Mouse (Mus musculus): ENCODE data around the gene Nup210l. TPM values are rescaled to one million over a fixed set of nuclear protein-coding genes. Genes with fewer than 3 reads are reported as not detected.

Gene Nup210l
- polyA plus RNA-seq, 1 experiment from 2014 or later = 0.50 TPM

DNA sequence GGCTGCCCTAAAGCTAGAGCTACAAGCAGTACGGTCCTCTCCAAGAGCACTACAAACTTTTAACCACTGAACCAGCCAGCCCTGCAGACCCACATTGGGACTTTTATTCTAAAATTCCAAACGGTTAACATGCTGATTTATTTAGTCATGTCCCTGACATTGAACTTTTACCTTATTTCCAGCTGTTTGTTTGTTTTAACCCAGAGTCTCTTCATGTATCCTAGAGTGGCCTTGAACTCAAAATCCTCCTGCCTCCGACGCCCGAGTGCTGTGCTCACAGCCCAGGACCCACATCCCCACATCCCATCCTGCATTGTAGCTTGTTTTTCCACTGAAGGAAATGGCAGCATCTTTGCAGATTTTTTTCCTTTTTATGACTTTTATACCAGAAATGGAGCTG is 31.1 kb downstream of the Nup210l start:
- no peak overlapping the region for H3K4me3 ChIP-seq (replicated peaks)
- no peaks in the 10 kb centered on the region for H3K9me3 ChIP-seq
- no peaks in the 10 kb centered on the region for H3K27me3 ChIP-seq
- H3K9ac ChIP-seq = no peak overlapping the region
- ATAC-seq (ENCODE audit: low FRiP score) = no peak
- no peak overlapping the region for H3K4me2 ChIP-seq
- no peaks in the 10 kb centered on the region for H3K4me1 ChIP-seq
- 90% methylated on average over 5 of the region's 5 CpGs for WGBS
- H3K36me3 ChIP-seq (replicated peaks) = no peaks in the 10 kb centered on the region
- H3K27ac ChIP-seq = no peak overlapping the region

DNA sequence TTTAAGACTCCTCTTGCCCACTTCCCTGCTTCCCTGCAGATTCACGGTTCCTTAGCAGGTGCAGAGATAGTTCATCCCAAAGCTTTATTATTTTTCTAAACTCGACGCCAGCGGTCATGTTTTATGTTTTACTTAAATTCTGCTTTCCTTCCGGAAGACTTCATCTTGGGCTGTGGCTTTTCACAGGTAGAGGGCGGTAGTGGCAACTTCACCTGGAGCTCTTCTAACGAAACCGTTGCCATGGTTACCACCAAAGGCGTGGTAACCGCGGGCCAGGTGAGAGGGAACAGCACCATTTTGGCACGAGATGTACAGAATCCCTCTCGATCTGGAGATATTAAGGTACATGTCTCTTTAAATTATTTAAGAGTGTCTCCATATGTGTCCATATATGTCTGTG is 32.7 kb downstream of the Nup210l start:
- WGBS = 31% methylated on average over 13 of the region's 13 CpGs
- ATAC-seq (ENCODE audit: low FRiP score) = no peak
- no peak overlapping the region for H3K27ac ChIP-seq
- no peak overlapping the region for H3K4me2 ChIP-seq
- H3K36me3 ChIP-seq (replicated peaks) = no peaks in the 10 kb centered on the region
- no peaks in the 10 kb centered on the region for H3K27me3 ChIP-seq
- no peaks in the 10 kb centered on the region for H3K4me1 ChIP-seq
- H3K9ac ChIP-seq = no peak overlapping the region
- no peaks in the 10 kb centered on the region for H3K9me3 ChIP-seq
- H3K4me3 ChIP-seq (replicated peaks) = no peak overlapping the region

DNA sequence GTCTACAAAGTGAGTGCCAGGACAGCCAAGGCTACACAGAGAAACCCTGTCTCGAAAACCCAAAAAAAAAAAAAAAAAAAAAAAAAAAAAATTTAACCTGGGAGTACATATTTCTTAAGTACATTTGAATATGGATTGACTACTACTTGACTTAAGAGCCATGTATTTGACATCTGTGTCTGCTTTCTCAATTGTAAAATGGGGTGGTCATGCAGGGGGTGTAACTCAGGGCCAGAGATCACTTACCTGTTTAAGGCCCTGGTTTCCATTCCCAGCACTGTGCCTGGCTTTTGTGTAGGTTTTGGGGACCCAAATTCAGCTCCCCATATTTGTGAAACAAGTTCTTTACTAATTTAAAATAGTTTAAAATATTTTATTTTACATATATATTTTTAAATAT is 33.7 kb downstream of the Nup210l start:
- Histone ChIP-seq H3K4me3 (replicated peaks) (no peak overlapping the region), H3K27me3 (no peaks in the 10 kb centered on the region), H3K9ac (no peak overlapping the region), H3K36me3 (replicated peaks) (no peaks in the 10 kb centered on the region), H3K27ac (no peak overlapping the region), H3K9me3 (no peaks in the 10 kb centered on the region), H3K4me2 (no peak overlapping the region), H3K4me1 (no peaks in the 10 kb centered on the region)
- 100% methylated on average over 1 of the region's 1 CpGs for WGBS
- ATAC-seq (ENCODE audit: low FRiP score) = no peak

DNA sequence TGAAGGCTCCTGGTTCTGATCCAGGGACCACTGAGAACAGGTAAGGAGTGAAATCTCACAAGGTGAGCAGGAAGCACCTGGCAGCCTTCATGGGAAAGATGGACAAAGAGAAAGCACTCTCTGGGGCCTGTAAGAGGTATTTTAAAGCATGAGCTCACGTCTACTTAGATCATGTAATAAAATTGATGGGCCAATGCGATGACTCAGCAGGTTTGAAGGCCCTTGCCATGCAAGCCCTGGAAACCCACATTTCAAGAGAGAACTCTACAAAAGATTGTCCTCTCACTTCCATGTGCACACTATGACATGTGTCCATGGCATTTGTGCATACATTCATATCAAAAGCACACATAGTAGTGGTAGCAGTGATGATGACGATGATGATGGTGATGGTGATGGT is 36.0 kb downstream of the Nup210l start:
- no peak for ATAC-seq (ENCODE audit: low FRiP score)

DNA sequence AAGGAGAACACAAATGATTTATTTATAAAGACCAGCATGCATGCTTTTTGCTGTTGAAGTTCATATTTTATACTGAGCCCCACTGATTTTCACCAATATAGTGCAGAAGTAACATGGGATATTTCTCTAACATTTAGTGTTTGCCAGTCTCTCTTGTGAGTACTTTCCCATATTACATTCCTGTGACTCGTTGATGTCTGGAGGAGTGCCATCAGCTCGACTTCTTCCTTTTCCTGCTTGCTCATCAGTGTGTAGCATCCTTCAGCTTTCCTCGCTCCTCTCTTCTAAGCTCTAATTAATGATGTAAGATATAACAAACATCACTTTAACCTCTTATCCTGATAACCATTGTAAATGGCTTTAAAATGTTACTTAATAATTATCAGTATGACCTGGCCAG is 41.5 kb downstream of the Nup210l start:
- Histone ChIP-seq H3K4me2 (no peak overlapping the region), H3K9ac (no peak overlapping the region), H3K36me3 (replicated peaks) (no peaks in the 10 kb centered on the region), H3K27me3 (no peaks in the 10 kb centered on the region), H3K27ac (no peak overlapping the region), H3K9me3 (no peaks in the 10 kb centered on the region), H3K4me3 (replicated peaks) (no peak overlapping the region), H3K4me1 (no peaks in the 10 kb centered on the region)
- WGBS = 85% methylated on average over 3 of the region's 3 CpGs
- ATAC-seq (ENCODE audit: low FRiP score) = no peak

More for the DNA sequence above, 36.0 kb downstream of the Nup210l start:
- no peaks in the 10 kb centered on the region for H3K36me3 ChIP-seq (replicated peaks)
- no peak overlapping the region for H3K9ac ChIP-seq
- no peaks in the 10 kb centered on the region for H3K27me3 ChIP-seq
- no peak overlapping the region for H3K4me3 ChIP-seq (replicated peaks)
- no peaks in the 10 kb centered on the region for H3K9me3 ChIP-seq
- no peak overlapping the region for H3K27ac ChIP-seq
- no peak overlapping the region for H3K4me2 ChIP-seq
- no peaks in the 10 kb centered on the region for H3K4me1 ChIP-seq
- 89% methylated on average over 3 of the region's 3 CpGs for WGBS

DNA sequence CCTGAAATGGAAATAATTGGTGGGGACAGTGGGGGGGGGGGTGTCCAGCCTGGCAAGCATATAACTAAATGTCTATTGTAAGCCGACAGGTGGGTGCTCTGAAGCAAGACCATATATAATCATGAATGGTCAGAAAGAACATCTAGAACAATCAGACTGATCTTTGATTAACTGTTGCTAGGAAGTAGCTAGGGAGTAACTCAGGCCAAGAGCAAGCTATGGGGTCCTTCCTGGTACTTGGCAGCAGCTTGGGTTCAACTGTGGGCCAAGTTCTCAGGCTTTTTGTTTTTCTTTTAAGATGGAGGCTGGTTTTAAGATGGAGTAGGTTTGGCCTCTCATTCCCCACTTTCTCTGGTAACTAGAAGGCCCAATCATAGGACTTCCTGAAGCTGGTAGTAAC is 42.7 kb downstream of the Nup210l start:
- Histone ChIP-seq H3K27ac (no peak overlapping the region), H3K9ac (no peak overlapping the region), H3K9me3 (no peaks in the 10 kb centered on the region), H3K4me3 (replicated peaks) (no peak overlapping the region), H3K27me3 (no peaks in the 10 kb centered on the region), H3K4me1 (no peaks in the 10 kb centered on the region), H3K4me2 (no peak overlapping the region), H3K36me3 (replicated peaks) (no peaks in the 10 kb centered on the region)
- no peak for ATAC-seq (ENCODE audit: low FRiP score)
- WGBS = 100% methylated on average over 1 of the region's 1 CpGs

DNA sequence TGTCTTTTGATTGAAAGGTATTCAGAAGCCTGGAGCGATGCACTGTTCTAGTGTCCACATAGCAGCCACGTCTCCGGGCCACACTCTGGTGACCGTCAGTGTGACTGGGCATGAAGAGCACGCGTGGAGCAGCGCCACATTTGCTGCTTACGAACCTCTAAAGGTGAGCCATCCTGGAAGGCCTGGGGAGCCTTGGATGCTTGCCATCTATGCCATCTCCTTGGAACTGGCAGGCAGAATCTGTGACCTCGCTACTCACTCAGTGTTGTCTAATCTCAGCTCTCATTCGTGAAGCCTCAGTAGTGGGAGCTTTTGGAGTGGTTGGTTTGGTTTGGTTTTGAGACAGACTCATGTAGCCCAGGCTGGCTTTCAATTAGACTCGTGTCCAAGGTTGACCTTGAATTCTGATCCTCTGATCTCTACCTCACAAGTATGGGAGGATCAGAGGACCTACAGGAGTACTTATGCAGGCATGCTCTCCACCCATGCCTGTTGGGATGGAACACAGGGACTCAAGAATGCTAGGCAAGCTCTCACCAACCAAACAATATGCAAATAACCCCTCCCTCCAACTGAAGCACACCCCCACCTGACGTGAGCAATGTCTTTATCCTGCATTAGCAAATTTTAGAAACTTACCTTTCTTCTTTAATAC is 47.3 kb downstream of the Nup210l start:
- Histone ChIP-seq H3K4me2 (no peak overlapping the region), H3K27me3 (no peaks in the 10 kb centered on the region), H3K9ac (no peak overlapping the region), H3K4me1 (no peaks in the 10 kb centered on the region), H3K36me3 (replicated peaks) (no peaks in the 10 kb centered on the region), H3K4me3 (replicated peaks) (no peak overlapping the region), H3K9me3 (no peaks in the 10 kb centered on the region), H3K27ac (no peak overlapping the region)
- ATAC-seq (ENCODE audit: low FRiP score) = no peak
- 89% methylated on average over 12 of the region's 12 CpGs for WGBS

DNA sequence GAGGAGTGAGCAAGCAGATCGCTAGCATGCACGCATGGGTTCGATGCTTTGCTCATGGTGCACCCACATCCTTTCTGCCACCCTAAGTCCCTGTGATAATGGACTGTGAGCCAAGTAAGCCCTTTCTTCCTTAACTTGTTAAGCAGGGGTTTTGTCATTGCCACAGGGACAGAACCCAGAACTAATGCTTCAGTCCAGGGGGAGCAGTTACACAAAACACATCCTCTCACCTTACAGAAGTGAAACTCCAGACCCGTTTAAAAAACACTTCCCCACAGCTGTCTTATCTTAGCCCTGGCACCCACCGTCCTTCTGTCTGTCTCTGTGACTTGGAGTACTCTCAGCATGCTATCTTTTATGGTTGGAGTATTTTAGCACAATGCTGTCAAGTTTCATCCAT is 52.1 kb downstream of the Nup210l start:
- Histone ChIP-seq H3K4me1 (no peaks in the 10 kb centered on the region), H3K4me2 (no peak overlapping the region), H3K9me3 (no peaks in the 10 kb centered on the region), H3K9ac (no peak overlapping the region), H3K27me3 (no peaks in the 10 kb centered on the region), H3K27ac (no peak overlapping the region), H3K4me3 (replicated peaks) (no peak overlapping the region), H3K36me3 (replicated peaks) (no peaks in the 10 kb centered on the region)
- 77% methylated on average over 5 of the region's 5 CpGs for WGBS
- ATAC-seq (ENCODE audit: low FRiP score) = no peak

DNA sequence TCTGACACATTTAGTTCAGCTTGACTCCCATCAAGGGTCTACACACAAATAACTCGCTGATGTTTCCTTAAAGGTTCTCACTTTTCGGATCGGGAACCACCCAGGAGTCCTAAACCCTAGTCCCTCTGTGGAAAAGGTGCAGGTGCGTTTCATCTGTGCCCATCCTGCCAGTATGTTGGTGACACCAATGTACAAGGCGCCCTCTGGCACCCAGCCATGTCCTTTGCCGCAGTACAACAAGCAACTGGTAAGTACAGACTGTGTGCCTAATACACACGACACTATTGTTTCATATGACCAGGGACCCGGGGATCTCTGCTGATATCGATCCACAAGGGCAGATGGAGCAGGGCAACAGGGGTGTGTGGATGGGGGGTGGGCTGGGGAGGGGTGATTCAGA is 55.8 kb downstream of the Nup210l start:
- Histone ChIP-seq H3K9ac (no peak overlapping the region), H3K36me3 (replicated peaks) (no peaks in the 10 kb centered on the region)
- 91% methylated on average over 9 of the region's 9 CpGs for WGBS

DNA sequence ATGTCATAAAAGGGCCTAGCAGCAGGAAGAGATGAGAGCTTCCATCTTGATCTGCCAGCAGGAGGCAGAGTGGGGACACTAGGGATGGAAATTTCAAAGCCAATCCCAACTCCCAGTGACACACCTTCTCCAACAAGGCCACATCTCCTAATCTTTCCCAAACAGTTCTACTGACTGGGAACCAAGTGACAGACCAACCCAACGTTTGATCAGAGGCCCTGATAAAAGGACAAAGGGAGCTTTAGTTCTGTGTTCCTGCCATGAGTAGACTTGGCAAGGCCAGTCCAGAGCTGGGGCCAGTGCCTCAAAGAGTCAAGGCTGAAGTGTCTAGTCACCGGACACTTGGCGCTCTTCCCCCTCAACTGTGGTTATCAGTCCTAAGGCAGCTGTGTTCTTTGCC is 57.6 kb downstream of the Nup210l start:
- Histone ChIP-seq H3K27ac (no peak overlapping the region), H3K9ac (no peak overlapping the region), H3K36me3 (replicated peaks) (no peaks in the 10 kb centered on the region), H3K4me3 (replicated peaks) (no peak overlapping the region), H3K27me3 (no peaks in the 10 kb centered on the region), H3K9me3 (no peaks in the 10 kb centered on the region), H3K4me1 (no peaks in the 10 kb centered on the region), H3K4me2 (no peak overlapping the region)
- no peak for ATAC-seq (ENCODE audit: low FRiP score)
- 86% methylated on average over 3 of the region's 3 CpGs for WGBS

More for the DNA sequence above, 55.8 kb downstream of the Nup210l start:
- H3K9me3 ChIP-seq = no peaks in the 10 kb centered on the region
- H3K4me2 ChIP-seq = no peak overlapping the region
- no peak for ATAC-seq (ENCODE audit: low FRiP score)
- H3K4me1 ChIP-seq = no peaks in the 10 kb centered on the region
- no peaks in the 10 kb centered on the region for H3K27me3 ChIP-seq
- H3K4me3 ChIP-seq (replicated peaks) = no peak overlapping the region
- H3K27ac ChIP-seq = no peak overlapping the region

DNA sequence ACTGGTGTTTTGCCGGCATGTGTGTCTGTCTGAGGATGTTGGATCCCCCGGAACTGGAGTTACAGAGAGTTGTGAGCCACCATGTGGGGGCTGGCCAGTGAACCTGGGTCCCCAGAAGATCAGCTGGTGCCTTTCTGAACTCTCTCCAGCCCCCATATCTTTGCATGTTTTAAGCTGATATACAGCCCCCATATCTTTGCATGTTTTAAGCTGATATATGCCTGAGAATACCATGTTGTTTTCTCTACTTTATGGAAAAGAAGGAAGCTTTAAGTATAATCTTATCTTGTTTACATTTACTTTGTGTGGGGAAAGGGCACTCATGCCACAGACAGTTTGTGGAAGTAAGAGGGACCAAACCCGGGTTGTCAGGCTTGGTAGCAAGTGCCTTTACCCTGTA is 75.6 kb downstream of the Nup210l start:
- no peak overlapping the region for H3K4me2 ChIP-seq
- no peak overlapping the region for H3K9ac ChIP-seq
- 74% methylated on average over 3 of the region's 3 CpGs for WGBS
- no peak for ATAC-seq (ENCODE audit: low FRiP score)
- no peaks in the 10 kb centered on the region for H3K4me1 ChIP-seq
- no peak overlapping the region for H3K27ac ChIP-seq
- no peaks in the 10 kb centered on the region for H3K9me3 ChIP-seq
- H3K4me3 ChIP-seq (replicated peaks) = no peak overlapping the region
- no peaks in the 10 kb centered on the region for H3K27me3 ChIP-seq
- H3K36me3 ChIP-seq (replicated peaks) = no peaks in the 10 kb centered on the region

DNA sequence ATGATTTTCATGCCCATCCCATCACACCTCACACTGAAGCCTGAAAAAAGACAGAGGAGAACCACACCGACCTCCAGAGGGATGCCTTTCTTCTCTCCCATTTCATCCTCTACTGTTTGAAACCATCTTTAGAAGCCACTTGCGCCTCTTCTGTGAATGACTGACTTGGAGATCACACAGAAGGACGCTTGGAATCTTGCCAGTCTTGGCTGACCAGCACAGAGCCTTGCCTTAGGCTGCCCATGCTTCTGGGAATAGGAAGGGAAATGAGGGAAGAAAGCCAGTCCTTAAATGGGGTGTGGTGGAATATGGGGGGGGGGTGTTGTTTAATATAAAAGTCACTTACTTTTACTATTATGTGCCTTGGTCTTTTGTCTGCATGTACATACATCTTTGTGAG is 79.6 kb downstream of the Nup210l start:
- Histone ChIP-seq H3K27me3 (no peaks in the 10 kb centered on the region), H3K4me1 (no peaks in the 10 kb centered on the region), H3K4me2 (no peak overlapping the region), H3K9ac (no peak overlapping the region), H3K4me3 (replicated peaks) (no peak overlapping the region), H3K36me3 (replicated peaks) (no peaks in the 10 kb centered on the region), H3K27ac (no peak overlapping the region), H3K9me3 (no peaks in the 10 kb centered on the region)
- ATAC-seq (ENCODE audit: low FRiP score) = no peak
- WGBS = 73% methylated on average over 3 of the region's 3 CpGs

DNA sequence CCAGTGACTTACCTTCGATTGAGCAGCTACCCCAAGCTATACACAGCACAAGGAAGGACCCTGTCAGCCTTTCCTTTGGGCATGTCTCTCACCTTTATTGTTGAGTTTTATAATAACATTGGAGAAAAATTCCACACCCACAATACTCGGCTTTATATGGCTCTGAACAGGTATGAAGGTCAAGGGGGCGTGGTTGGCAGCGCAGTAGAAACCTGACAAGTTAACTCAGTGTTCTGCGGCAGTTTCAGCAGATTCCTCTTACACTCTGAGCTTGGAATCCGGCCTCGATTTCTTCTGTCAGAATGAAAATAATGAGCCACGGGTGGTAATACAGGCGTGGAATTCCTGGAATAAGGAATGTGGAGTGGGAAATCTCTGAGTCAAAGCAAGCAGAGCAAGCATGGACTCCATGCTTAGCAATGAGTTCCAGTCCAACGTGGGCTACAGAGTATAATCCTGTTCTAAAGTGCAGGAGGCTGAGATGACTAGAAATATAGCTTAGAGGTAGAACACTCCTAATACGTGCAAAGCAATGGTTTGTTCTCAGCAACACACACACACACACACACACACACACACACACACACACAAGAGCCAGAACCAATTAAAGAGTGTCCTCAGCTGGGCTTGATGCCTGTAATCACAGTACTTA is 87.1 kb downstream of the Nup210l start:
- no peak overlapping the region for H3K4me3 ChIP-seq (replicated peaks)
- H3K9me3 ChIP-seq = no peaks in the 10 kb centered on the region
- 82% methylated on average over 11 of the region's 11 CpGs for WGBS
- no peak for ATAC-seq (ENCODE audit: low FRiP score)
- H3K27me3 ChIP-seq = no peaks in the 10 kb centered on the region
- H3K9ac ChIP-seq = no peak overlapping the region
- no peaks in the 10 kb centered on the region for H3K36me3 ChIP-seq (replicated peaks)
- no peak overlapping the region for H3K27ac ChIP-seq
- 0 out of 2 replicates have a peak, but pooled peaks cover 3% of the 10 kb centered on the region for H3K4me1 ChIP-seq
- H3K4me2 ChIP-seq = no peak overlapping the region

Measured in forebrain, embryonic 12.5 days (tissue).